Mouse (Mus musculus) kidney, embryonic 16.5 days (tissue): Measurements from ENCODE around the gene Cachd1. TPM values are rescaled to one million over a fixed set of nuclear protein-coding genes. Genes with fewer than 3 reads are reported as not detected.

Experiments used
- ATAC-seq: fragments of 200-750 bp; cut with Nextera tagmentation; 2 replicates; pipeline ENCODE4 v1.8.0; 2017; ENCODE audit warnings: moderate TSS enrichment; ENCODE audit not compliant: low FRiP score, low TSS enrichment
- H3K27ac ChIP-seq: fragments of 300-500 bp; sonication (generic); 2 replicates; pipeline ENCODE4 v1.5.1; 2014; ENCODE audit warnings: low read length
- H3K27me3 ChIP-seq: fragments of 300-500 bp; sonication (generic); 2 replicates; pipeline ENCODE4 v1.6.1; 2014; ENCODE audit warnings: low read length, control low read depth, mixed read lengths; ENCODE audit not compliant: insufficient read depth
- H3K36me3 ChIP-seq: fragments of 300-500 bp; sonication (generic); 2 replicates; pipeline ENCODE4 v1.6.1; 2014; ENCODE audit warnings: low read length, control low read depth, mixed read lengths; ENCODE audit not compliant: insufficient read depth
- H3K4me1 ChIP-seq: fragments of 300-500 bp; sonication (generic); 2 replicates; pipeline ENCODE4 v1.6.1; 2014; ENCODE audit warnings: low read length, control low read depth, mixed read lengths; ENCODE audit not compliant: insufficient read depth
- H3K4me2 ChIP-seq: fragments of 300-500 bp; sonication (generic); replicated peaks from 2 replicates; pipeline ENCODE4 v1.6.1; 2014; ENCODE audit warnings: low read depth, low read length
- H3K4me3 ChIP-seq: fragments of 300-500 bp; sonication (generic); 2 replicates; pipeline ENCODE4 v1.5.1; 2014; ENCODE audit warnings: mild to moderate bottlenecking, low read length
- H3K9ac ChIP-seq: fragments of 300-500 bp; sonication (generic); replicated peaks from 2 replicates; pipeline ENCODE4 v1.6.1; 2014; ENCODE audit warnings: low read length
- H3K9me3 ChIP-seq: fragments of 300-500 bp; sonication (generic); 2 replicates; pipeline ENCODE4 v1.6.1; 2016; ENCODE audit warnings: low read length, control low read depth
- WGBS: fragments of 180-500 bp; shearing (Covaris S2); extraction: QIAGEN DNeasy Blood & Tissue Kit; methylation state at CpG from one replicate; pipeline ENCODE4 v1.1.7; 2014; 5-methylcytosine and 5-hydroxymethylcytosine counted together
- polyA plus RNA-seq: library from polyadenylated mRNA; unstranded; fragments of >200 nt; fragmentation: Nextera tagmentation; extraction: Ambion mirVana; gene quantifications from 2 replicates; pipeline ENCODE4 v1.2.1, GENCODE M21; 2015

The Cachd1 gene
- polyA plus RNA-seq, 1 experiment from 2014 or later, result 17.9 TPM

DNA sequence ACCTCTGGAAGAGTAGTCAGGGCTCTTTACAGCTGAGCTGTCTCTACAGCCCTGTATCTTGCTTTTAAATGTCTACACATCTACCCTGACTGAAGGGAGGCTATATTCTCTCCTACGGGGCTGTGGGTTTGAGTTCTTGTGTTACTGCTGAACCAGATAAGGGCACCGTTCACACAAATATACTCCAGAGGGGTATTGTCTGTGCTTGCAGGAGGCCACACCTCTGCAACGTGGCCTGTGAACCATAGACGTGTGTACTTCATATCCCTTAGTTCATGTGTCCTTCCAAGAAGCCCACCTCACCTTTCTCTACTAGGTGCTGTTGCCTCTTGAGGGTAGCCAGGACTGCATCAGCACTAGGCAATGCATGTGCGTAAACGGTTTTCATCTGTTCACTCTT lies 215.6 kb downstream of the Cachd1 start:
- no peaks in the 10 kb centered on the region for H3K9me3 ChIP-seq
- WGBS, result 73% methylated on average over 6 of the region's 6 CpGs
- H3K36me3 ChIP-seq, result peaks cover 44% of the 10 kb centered on the region
- H3K9ac ChIP-seq, result 0 out of 2 replicates have a peak overlapping the region, but pooled peaks have one; percentile 23
- peak overlapping the region; percentile 41; the same call in 1 of the 2 replicates for H3K27ac ChIP-seq
- H3K4me2 ChIP-seq, result no peak overlapping the region
- H3K27me3 ChIP-seq, result no peaks in the 10 kb centered on the region
- H3K4me1 ChIP-seq, result peaks cover 33% of the 10 kb centered on the region
- no peak for ATAC-seq
- H3K4me3 ChIP-seq, result no peak overlapping the region

DNA sequence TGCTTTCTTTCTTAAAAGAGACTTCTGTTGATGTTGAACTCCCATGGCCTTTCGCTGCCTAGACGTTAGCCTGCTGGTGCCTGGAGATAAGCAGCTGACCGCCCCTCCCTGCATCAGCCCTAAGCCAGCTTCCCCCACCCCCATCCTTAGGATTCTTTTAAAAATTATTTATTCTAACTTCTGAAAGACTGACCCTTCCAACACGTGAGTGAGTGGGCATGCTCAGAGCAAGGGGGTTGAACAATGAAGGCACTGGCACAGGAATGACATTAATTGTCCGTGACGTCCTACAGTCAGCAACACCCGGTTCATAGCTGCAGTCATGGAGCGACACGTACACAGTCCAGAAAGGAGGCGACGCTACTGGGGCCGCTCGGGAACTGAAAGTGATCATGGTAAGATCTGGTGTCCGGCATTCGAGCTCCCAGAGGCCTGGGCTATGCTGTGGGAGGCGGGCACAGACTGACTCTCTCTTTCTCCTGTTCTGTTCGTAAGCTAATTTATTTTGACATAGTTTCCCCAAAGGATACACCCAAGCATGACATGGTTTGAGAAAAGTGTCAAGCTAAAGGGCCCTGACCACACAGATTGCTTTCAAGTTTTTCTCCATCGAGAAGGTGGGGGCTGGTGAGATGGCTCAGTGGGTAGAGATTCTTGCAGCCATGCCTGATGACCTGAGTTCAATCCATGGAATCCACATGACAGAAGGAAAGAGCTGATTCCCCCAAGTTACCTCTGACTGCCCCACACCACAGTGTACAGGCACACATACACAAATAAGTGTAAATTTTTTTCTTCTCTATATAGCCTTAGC lies 218.2 kb downstream of the Cachd1 start:
- H3K27me3 ChIP-seq, result no peaks in the 10 kb centered on the region
- no peak overlapping the region for H3K4me2 ChIP-seq
- 0 out of 2 replicates have a peak overlapping the region, but pooled peaks have one; percentile 15 for H3K9ac ChIP-seq
- H3K27ac ChIP-seq, result peak overlapping the region; percentile 59
- whole genome bisulfite sequencing, result 36% methylated on average over 18 of the region's 18 CpGs
- peak; percentile 69 for ATAC-seq
- H3K4me1 ChIP-seq, result peaks cover 33% of the 10 kb centered on the region
- H3K36me3 ChIP-seq, result peaks cover 33% of the 10 kb centered on the region
- H3K9me3 ChIP-seq, result no peaks in the 10 kb centered on the region
- H3K4me3 ChIP-seq, result no peak overlapping the region

DNA sequence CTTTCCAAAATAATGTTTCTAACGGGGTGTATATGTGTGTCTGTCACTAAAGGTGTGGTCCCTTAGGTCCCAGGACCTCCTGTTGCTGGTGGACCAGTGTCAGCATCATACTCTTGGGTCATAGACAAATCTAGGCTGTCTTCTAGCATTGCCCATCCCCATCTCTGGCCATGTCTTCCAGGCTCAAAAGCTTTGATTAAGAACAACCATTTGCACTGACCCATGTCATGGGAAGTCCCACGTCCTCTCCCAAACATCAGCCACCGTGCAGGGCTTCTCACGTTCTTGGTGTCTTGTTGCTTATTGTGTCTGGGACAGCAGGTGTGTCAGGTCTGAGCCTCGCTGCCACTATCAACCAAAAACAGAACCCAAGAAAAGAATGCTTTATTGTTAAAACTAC lies 219.1 kb downstream of the Cachd1 start:
- Histone ChIP-seq H3K4me1 (peaks cover 23% of the 10 kb centered on the region), H3K27ac (no peak overlapping the region), H3K4me2 (no peak overlapping the region), H3K9ac (no peak overlapping the region), H3K4me3 (no peak overlapping the region), H3K9me3 (no peaks in the 10 kb centered on the region), H3K36me3 (peaks cover 28% of the 10 kb centered on the region; the same call in 1 of the 2 replicates), H3K27me3 (no peaks in the 10 kb centered on the region)
- no peak for ATAC-seq
- 56% methylated on average over 5 of the region's 5 CpGs for WGBS

- Histone ChIP-seq H3K27me3 (no peaks in the 10 kb centered on the region), H3K36me3 (peaks cover 29% of the 10 kb centered on the region; the same call in 1 of the 2 replicates), H3K4me3 (no peak overlapping the region), H3K4me1 (peaks cover 20% of the 10 kb centered on the region), H3K9me3 (no peaks in the 10 kb centered on the region), H3K9ac (no peak overlapping the region), H3K27ac (no peak overlapping the region), H3K4me2 (no peak overlapping the region)
- WGBS, result 82% methylated on average over 4 of the region's 4 CpGs
- no peak for ATAC-seq
These were observed 219.7 kb downstream of the Cachd1 start for GRCm38 (mm10) chr4:100996060-100996651.

DNA sequence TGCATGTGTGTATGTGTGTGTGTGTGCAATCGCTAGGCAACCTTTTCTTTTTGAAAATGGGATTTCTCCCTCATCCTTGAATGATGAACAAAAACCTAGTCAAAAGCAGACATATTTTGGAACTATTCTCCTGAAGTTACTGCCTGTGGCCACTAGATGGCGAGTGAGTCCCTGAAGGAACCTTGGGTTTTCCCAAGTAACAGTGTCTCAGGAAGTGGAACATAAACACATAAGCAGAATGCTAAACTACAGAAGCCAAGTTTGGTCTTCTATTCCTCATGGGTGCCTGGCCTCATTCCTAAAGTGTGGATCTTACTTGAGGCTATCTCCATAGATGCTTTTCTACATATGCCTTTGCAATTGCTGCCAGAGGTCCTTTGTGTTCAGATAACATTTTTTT lies 221.7 kb downstream of the Cachd1 start:
- Histone ChIP-seq H3K9me3 (no peaks in the 10 kb centered on the region), H3K36me3 (peaks cover 31% of the 10 kb centered on the region), H3K4me1 (peaks cover 8% of the 10 kb centered on the region), H3K27ac (no peak overlapping the region), H3K4me2 (no peak overlapping the region), H3K4me3 (no peak overlapping the region), H3K27me3 (no peaks in the 10 kb centered on the region), H3K9ac (no peak overlapping the region)
- ATAC-seq, result no peak
- WGBS, result 20% methylated on average over 2 of the region's 2 CpGs

- Histone ChIP-seq H3K9ac (no peak overlapping the region), H3K9me3 (no peaks in the 10 kb centered on the region), H3K4me2 (no peak overlapping the region), H3K36me3 (peaks cover 31% of the 10 kb centered on the region), H3K4me1 (peaks cover 8% of the 10 kb centered on the region), H3K27ac (no peak overlapping the region), H3K27me3 (no peaks in the 10 kb centered on the region), H3K4me3 (no peak overlapping the region)
- WGBS, result 69% methylated on average over 8 of the region's 8 CpGs
- no peak for ATAC-seq
These were observed 222.4 kb downstream of the Cachd1 start for GRCm38 (mm10) chr4:100998906-100999305.

GRCm38 (mm10) chr4:101000622-101001021 lies 224.1 kb downstream of the Cachd1 start:
- 94% methylated on average over 3 of the region's 3 CpGs for WGBS
- no peak overlapping the region for H3K4me3 ChIP-seq
- H3K27ac ChIP-seq, result no peak overlapping the region
- no peaks in the 10 kb centered on the region for H3K9me3 ChIP-seq
- no peak overlapping the region for H3K9ac ChIP-seq
- H3K36me3 ChIP-seq, result peaks cover 28% of the 10 kb centered on the region
- H3K27me3 ChIP-seq, result no peaks in the 10 kb centered on the region
- no peak overlapping the region for H3K4me2 ChIP-seq
- H3K4me1 ChIP-seq, result no peaks in the 10 kb centered on the region
- ATAC-seq, result no peak

- no peaks in the 10 kb centered on the region for H3K4me1 ChIP-seq
- no peak overlapping the region for H3K4me2 ChIP-seq
- H3K9ac ChIP-seq, result no peak overlapping the region
- H3K27ac ChIP-seq, result no peak overlapping the region
- H3K9me3 ChIP-seq, result no peaks in the 10 kb centered on the region
- H3K36me3 ChIP-seq, result peaks cover 30% of the 10 kb centered on the region
- no peak overlapping the region for H3K4me3 ChIP-seq
- no peak for ATAC-seq
- H3K27me3 ChIP-seq, result no peaks in the 10 kb centered on the region
- 88% methylated on average over 6 of the region's 6 CpGs for WGBS
These were observed 224.6 kb downstream of the Cachd1 start for GRCm38 (mm10) chr4:101001073-101001472.

DNA sequence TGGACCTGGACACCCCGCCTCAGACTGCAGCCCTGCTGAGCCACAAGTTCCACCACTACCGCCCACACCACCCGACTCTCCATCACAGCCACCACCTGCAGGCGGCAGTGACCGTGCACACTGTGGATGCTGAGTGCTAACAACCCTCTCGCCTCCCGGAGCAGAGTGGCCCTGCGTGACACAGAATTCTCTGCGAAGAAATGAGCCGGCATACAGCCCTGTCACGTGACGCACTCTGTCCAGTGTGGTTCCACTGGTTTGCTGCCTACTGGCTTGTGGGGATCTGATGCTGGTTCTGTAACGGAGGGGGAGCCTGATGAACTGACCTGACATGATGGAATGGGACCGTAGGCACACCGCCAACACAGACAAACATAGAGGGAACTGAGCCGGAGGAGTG lies 226.5 kb downstream of the Cachd1 start:
- Histone ChIP-seq H3K27me3 (no peaks in the 10 kb centered on the region), H3K4me2 (no peak overlapping the region), H3K36me3 (peaks cover 25% of the 10 kb centered on the region), H3K9me3 (no peaks in the 10 kb centered on the region), H3K9ac (no peak overlapping the region), H3K4me1 (no peaks in the 10 kb centered on the region), H3K27ac (no peak overlapping the region), H3K4me3 (no peak overlapping the region)
- no peak; the same call in 1 of the 2 replicates for ATAC-seq
- WGBS, result 90% methylated on average over 16 of the region's 16 CpGs

GRCm38 (mm10) chr4:101008362-101008769 lies 231.9 kb downstream of the Cachd1 start:
- H3K4me2 ChIP-seq, result no peak overlapping the region
- no peak overlapping the region for H3K4me3 ChIP-seq
- H3K9me3 ChIP-seq, result no peaks in the 10 kb centered on the region
- peak; percentile 57 for ATAC-seq
- WGBS, result 53% methylated on average over 5 of the region's 5 CpGs
- no peak overlapping the region for H3K27ac ChIP-seq
- H3K27me3 ChIP-seq, result no peaks in the 10 kb centered on the region
- no peak overlapping the region for H3K9ac ChIP-seq
- H3K36me3 ChIP-seq, result peaks cover 4% of the 10 kb centered on the region; the same call in 1 of the 2 replicates
- H3K4me1 ChIP-seq, result no peaks in the 10 kb centered on the region
